Mouse (Mus musculus) urinary bladder, postnatal 10 days (tissue): ENCODE results near the gene Tmod4.
A peak's percentile ranks its signal among the peaks of the same experiment; 100 is the strongest.

Source experiments
- DNase-seq: peaks from one replicate; pipeline ENCODE4 v3.0.0; 2022; ENCODE audit warnings: low spot score

Gene Tmod4

GRCm38 (mm10) chr3:95173256-95173949 is 49.1 kb downstream of the Tmod4 start:
- DNase-seq, result no peak

- peak; percentile 64 for DNase-seq
These were observed 49.8 kb downstream of the Tmod4 start for GRCm38 (mm10) chr3:95174011-95174592.

DNA sequence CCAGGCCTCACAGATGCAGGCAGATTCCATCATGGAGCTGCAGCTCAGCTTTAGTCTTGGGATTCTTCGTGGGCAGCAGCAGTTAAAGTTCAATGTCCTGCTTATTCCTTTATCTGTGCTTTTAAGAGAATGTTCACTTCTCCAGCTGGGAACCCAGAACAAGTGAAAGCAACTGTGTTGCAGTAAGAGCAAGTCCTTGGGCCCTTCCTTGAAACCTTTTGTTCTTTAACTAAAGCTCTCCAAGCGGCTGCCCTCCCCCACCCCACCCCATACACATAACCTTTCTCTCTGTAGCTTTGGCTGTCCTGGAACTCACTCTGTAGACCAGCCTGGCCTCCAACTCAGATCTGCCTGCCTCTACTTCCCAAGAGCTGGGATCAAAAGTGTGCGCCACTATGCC is 52.2 kb downstream of the Tmod4 start:
- DNase-seq, result no peak

DNA sequence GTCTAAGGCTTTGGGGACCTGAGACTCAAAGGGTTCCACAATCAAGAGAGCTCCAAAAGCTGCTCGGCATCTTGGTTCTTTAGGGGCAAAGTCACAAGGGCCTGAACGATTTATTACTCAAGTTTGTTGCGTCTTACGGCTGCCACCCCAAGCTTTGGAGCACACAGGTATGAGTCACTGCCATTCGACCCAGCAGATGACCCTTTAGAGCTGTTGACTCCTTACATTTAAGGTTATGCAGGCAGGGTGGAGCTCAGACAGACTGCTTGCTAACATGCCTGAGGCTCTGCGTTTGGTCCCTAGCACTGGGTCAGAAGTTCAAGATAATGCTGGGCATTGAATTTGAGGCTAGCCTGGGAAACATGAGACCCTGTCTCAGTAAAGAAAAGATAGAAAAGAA is 53.3 kb downstream of the Tmod4 start:
- DNase-seq, result no peak
